Mouse (Mus musculus) CD4-positive, CD25-positive, alpha-beta regulatory T cell, adult 9 weeks (primary cell): Measurements from ENCODE around the gene Olfr1416. TPM values are rescaled to one million over a fixed set of nuclear protein-coding genes. Genes with fewer than 3 reads are reported as not detected.

ENCODE experiments used
- polyA plus RNA-seq: library from polyadenylated mRNA; unstranded; fragments of 100-300 nt; shearing (Covaris generic); gene quantifications from one replicate; pipeline ENCODE4 v1.2.1, GENCODE M21; 2017

The Olfr1416 gene
- polyA plus RNA-seq, result not detected

DNA sequence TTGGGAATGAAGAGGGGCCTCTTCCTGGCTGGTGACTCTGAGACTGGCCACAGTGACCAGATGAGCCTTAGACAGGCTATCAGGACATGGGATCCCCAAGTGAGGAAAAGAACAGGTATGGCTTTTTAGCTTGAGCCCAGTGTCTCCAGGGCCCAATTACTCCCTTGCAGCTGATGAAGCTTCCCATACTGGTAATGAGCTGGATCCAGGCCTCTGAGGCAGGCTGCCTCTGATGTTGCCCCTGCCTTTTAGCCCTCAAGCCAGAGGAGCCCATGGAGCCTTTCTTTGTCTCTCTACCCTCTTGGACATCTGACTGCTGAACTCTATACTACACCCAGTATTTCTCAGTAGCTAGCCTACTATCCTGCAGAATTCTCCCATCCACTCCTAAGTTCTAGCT, at the start of gene Olfr1416:
Gene Olfr1416 (minus strand): TSS at position 101 of the 400 bp plus-strand sequence.

DNA sequence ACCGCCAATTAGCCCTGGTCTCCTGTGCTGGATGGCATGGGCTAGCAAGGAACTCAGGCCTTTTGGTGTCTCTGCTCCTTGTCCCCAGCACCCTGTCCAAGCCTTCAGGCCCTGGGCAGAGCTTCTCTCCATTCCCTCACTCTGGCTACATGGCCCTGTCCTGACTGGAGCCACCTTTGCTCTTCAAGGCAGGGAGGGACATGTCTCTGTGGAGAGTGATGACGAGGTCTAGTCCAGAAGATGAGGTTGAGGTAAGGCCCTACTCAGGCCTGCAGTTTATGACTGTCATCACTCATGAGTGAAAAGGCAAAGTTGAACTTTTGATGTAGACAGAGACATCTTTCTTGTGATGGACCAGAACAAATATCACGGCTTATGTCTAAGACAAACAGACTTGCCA, 33.6 kb upstream of the Olfr1416 start, which contains the start of gene Olfr1414:
Gene Olfr1414 (minus strand): TSS at position 101 of the 400 bp plus-strand sequence.

GRCm38 (mm10) chr1:92496001-92496400, 11.1 kb upstream of the Olfr1416 start, which contains the start of gene Olfr1415:
Gene Olfr1415, minus strand, starts transcription at chr1:92496101.

DNA sequence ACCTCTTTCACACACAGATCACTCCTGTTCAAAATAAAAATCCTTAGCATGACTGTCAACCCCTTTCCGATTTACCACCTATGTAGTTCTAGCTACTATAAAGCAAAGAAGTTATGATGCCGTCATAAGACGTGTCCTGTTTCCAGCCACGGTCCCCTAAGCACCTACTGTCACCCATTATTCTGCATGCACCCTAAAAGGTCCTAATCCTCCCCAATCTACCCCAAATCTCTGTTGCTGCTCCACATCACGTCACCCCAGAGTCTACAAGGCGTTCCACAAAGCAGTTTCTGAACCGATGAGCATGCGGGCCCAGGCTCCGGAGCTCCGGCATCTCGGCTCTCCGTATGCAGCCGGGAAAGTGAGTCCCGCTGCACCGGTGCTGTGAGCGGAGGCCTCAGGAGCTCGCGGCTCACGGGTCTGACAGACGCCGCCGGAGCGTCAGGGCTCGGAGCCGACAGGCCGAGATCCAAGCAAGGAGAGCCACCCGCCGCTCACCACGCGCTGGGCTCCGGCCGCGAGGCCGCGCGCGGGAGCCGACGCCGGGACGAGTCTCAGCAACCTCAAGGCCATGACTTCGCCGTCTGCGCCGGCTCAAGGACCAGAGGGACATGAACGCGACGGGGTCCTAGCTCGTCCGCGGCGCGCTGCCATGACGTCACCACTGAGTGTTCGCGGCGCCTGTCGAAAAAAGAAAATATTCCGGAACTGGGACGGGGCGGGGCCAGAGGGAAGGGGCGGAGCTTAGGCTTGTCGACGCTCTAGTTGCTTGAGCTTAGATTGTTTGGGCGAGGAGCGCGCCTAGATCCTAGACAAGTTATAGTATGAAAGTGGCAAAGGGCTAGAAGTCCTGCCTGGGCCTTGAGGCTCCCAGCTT, 11.5 kb downstream of the Olfr1416 start, which contains the start of gene Ndufa10:
Gene Ndufa10 (minus strand): TSS at position 696 of the 877 bp plus-strand sequence.

Other genes with a start within 250 kb of the Olfr1416 start
- gene Ndufa10, start 11.3 kb downstream of the Olfr1416 start, polyA plus RNA-seq, result 239 TPM
- not detected for gene Olfr1415, start 11.0 kb upstream of the Olfr1416 start, polyA plus RNA-seq
- gene Olfr1414, start 33.5 kb upstream of the Olfr1416 start, polyA plus RNA-seq, result not detected
- not detected for gene Olfr1413, start 86.2 kb upstream of the Olfr1416 start, polyA plus RNA-seq
- gene Olfr1412, start 100.7 kb upstream of the Olfr1416 start, polyA plus RNA-seq, result not detected
- not detected for gene Olfr1411, start 109.3 kb upstream of the Olfr1416 start, polyA plus RNA-seq
- not detected for gene Olfr1410, start 120.7 kb upstream of the Olfr1416 start, polyA plus RNA-seq
- gene Olfr12, start 132.7 kb upstream of the Olfr1416 start, polyA plus RNA-seq, result not detected
- 271 TPM for gene Cops9, start 156.9 kb upstream of the Olfr1416 start, polyA plus RNA-seq
- gene Otos, start 163.7 kb upstream of the Olfr1416 start, polyA plus RNA-seq, result 1.7 TPM